Mouse (Mus musculus): ENCODE results near the gene Clcc1. TPM values are rescaled to one million over a fixed set of nuclear protein-coding genes. Genes with fewer than 3 reads are reported as not detected.

The Clcc1 gene
- total and polyA plus RNA-seq, 3 experiments: 25.9 to 43.0 TPM; not detected in 1

DNA sequence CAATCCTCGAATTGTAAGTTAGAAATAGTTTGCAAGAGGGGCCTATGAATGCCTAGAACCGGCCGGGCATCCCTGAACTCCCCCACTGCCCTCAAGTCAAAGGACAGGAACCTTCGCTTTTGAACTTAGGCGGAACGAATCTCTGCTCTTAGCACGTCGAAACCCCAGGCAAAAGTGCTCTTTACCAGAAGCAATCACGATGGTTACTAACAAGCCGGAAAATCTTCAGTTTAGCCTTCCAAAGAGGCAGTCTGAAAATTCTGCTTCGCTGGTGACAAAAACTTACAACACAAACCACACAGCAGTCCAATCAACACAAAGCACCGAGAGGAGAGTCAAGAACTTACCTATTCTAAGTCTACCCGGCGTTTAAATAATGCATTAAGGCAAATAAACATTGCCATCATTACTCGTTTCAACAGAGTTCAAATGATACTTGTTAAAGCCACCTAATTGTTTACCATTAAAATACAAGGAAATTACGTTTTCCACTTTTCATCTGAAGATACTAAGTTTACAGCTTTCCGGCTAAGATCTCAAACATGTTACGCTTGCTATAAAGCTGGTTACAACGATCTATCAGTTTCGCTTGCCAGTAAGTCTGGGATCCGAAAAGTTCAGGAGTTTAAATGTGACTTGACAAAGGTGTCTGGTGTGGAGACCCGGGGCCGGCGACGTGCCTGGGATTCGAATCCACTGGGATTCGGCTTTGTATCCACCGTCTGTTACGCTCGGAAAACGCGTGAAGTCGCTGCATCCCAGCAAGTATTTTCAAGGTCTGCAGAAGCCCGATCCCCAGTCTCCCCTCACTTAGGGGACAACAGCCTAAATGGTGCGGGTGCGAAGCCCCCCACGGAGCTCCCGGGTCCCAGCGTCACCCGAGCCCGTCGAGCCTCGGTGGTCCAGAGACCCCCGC lies 67.6 kb downstream of the Clcc1 start:
- H3K9ac ChIP-seq (ENCODE audit: control insufficient read depth, low read depth, low read length, poor library complexity, severe bottlenecking): peak overlapping the region; percentile 77
- H3K79me2 ChIP-seq (ENCODE audit: control insufficient read depth, insufficient read depth, low read length, poor library complexity): peaks cover 16% of the 10 kb centered on the region
- H3K36me3 ChIP-seq (ENCODE audit: control insufficient read depth in 1 of 2, insufficient read depth in 2 of 2, low read length in 2 of 2): peaks cover 0 to 31% of the 10 kb centered on the region in 2 experiments; a peak in 2 of 4 replicates
- TF ChIP-seq POLR2AphosphoS5 (IDR thresholded peaks at IDR 0.05; ENCODE audit: borderline replicate concordance, low read depth, low read length) (no peak), ETS1 (IDR thresholded peaks at IDR 0.05; ENCODE audit: low read depth, low read length) (no peak), NELFE (IDR thresholded peaks at IDR 0.05; ENCODE audit: low read depth, low read length) (no peak), GABPA (IDR thresholded peaks at IDR 0.05; ENCODE audit: low read depth, low read length) (no peak), ELF1 (IDR thresholded peaks at IDR 0.05; ENCODE audit: low read depth, low read length) (no peak), KAT2A (conservative IDR thresholded peaks at IDR 0.05; ENCODE audit: low read depth, low read length) (no peak), SIN3A (IDR thresholded peaks at IDR 0.05; ENCODE audit: low read length) (peak; percentile 14; the same call in 1 of the 2 replicates), SMC3 (IDR thresholded peaks at IDR 0.05; ENCODE audit: low read depth, low read length) (no peak), CHD1 (IDR thresholded peaks at IDR 0.05; ENCODE audit: low read depth, low read length) (no peak), MAX (IDR thresholded peaks at IDR 0.05; ENCODE audit: low read length) (0 out of 2 replicates have a peak, but pooled peaks have one; percentile 22)
- no peaks in the 10 kb centered on the region for H3K9me3 ChIP-seq (replicated peaks; ENCODE audit: insufficient read depth, low read length)
- H3K27me3 ChIP-seq (ENCODE audit: control insufficient read depth in 1 of 2, insufficient read depth in 2 of 2, low read length in 2 of 2): no peaks in the 10 kb centered on the region
- H3K4me1 ChIP-seq (ENCODE audit: control insufficient read depth in 1 of 2, insufficient read depth in 2 of 2, low read length in 2 of 2): peaks cover 18% of the 10 kb centered on the region in 2 experiments
- H3K27ac ChIP-seq (ENCODE audit: control insufficient read depth, low read depth, low read length): peak overlapping the region; percentile 14; the same call in 1 of the 2 replicates
- peak overlapping the region; percentile 85 to 87 for H3K4me3 ChIP-seq (ENCODE audit: control insufficient read depth in 1 of 2, insufficient read depth in 1 of 2, low read depth in 2 of 2, low read length in 2 of 2)
- peak; percentile 64 for DNase-seq (ENCODE audit: low read depth, low spot score)

DNA sequence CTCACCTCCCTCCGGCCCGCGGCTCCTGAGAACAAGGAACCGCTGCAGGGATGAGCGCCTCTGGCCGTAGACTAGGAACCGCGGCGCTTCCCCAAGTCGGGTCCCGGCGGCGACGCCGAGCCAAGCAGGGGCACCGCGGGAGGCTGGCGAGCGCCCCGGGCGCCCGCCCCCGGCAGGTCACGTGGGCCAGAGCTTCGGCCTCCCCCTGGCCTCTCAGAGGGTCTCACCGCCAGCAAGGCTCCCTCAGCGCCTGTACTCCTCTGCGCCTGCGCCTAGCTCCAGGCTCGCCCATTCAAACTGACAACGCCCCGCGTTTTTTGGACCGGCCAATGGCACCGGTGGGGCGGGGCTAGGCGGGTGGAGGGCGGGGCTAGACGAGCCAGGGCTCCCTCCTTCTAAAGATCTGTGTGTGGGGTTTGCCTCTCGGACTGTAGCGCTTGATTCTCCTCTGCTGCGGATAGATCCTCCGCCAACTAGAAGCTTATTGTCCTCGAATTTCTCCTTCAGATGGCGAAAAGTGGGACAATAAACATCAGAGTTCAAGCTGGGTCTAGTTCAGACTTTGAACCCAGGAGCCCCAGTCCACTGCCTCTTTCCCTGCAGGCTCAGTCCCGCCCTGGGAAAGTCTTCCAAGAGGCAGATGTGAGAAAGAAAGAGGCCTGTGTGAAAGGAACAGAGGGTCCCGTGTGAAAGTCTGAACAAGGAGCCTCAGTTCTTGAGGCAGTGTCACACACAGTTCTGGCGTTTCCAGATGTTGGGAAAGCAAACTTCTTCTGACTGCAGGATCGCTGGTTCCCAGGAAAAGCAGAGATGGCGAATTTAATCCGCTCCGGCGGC lies 68.5 kb downstream of the Clcc1 start, which contains the start of gene Gpsm2:
Gene Gpsm2 (minus strand): TSS at position 274 of the 837 bp plus-strand sequence.
- H3K27ac ChIP-seq (ENCODE audit: control insufficient read depth, low read depth, low read length): peak within 1 kb of the TSS; percentile 26; the same call in 1 of the 2 replicates
- H3K9ac ChIP-seq (ENCODE audit: control insufficient read depth, low read depth, low read length, poor library complexity, severe bottlenecking): peak within 1 kb of the TSS; percentile 77
- H3K79me2 ChIP-seq (ENCODE audit: control insufficient read depth, insufficient read depth, low read length, poor library complexity): peaks cover 14% of the 10 kb centered on the region
- H3K4me3 ChIP-seq (ENCODE audit: control insufficient read depth in 1 of 2, insufficient read depth in 1 of 2, low read depth in 2 of 2, low read length in 2 of 2): peak within 1 kb of the TSS; percentile 85 to 89
- H3K27me3 ChIP-seq (ENCODE audit: control insufficient read depth in 1 of 2, insufficient read depth in 2 of 2, low read length in 2 of 2): no peaks in the 10 kb centered on the region
- peaks cover 0 to 24% of the 10 kb centered on the region in 2 experiments; a peak in 2 of 4 replicates for H3K36me3 ChIP-seq (ENCODE audit: control insufficient read depth in 1 of 2, insufficient read depth in 2 of 2, low read length in 2 of 2)
- H3K9me3 ChIP-seq (replicated peaks; ENCODE audit: insufficient read depth, low read length): no peaks in the 10 kb centered on the region
- peak; percentile 98 for DNase-seq (ENCODE audit: low read depth, low spot score)
- H3K4me1 ChIP-seq (ENCODE audit: control insufficient read depth in 1 of 2, insufficient read depth in 2 of 2, low read length in 2 of 2): peaks cover 13 to 21% of the 10 kb centered on the region in 2 experiments
- TF ChIP-seq CTCF (IDR thresholded peaks at IDR 0.05 in 2 of 3, conservative IDR thresholded peaks at IDR 0.05 in 1 of 3; ENCODE audit: control insufficient read depth in 1 of 3, insufficient read depth in 1 of 3, low read depth in 2 of 3, low read length in 3 of 3, poor library complexity in 1 of 3, severe bottlenecking in 1 of 3) (no peak), POLR2A (IDR thresholded peaks at IDR 0.05; ENCODE audit: control insufficient read depth in 1 of 2, insufficient read depth in 1 of 2, low read depth in 1 of 2, low read length in 2 of 2, poor library complexity in 1 of 2) (peak in 1 of 2 experiments; percentile 73; a peak in 2 of 4 replicates), MXI1 (IDR thresholded peaks at IDR 0.05; ENCODE audit: low read depth, low read length) (no peak; the same call in 1 of the 2 replicates), CHD2 (IDR thresholded peaks at IDR 0.05; ENCODE audit: low read length) (no peak), TCF12 (IDR thresholded peaks at IDR 0.05; ENCODE audit: low read depth, low read length) (no peak), USF1 (IDR thresholded peaks at IDR 0.05; ENCODE audit: low read depth, low read length) (peak; percentile 98), MYC (IDR thresholded peaks at IDR 0.05; ENCODE audit: low read depth, low read length) (no peak), USF2 (IDR thresholded peaks at IDR 0.05; ENCODE audit: borderline replicate concordance in 1 of 2, insufficient read depth in 1 of 2, low read depth in 1 of 2, low read length in 2 of 2) (peak; percentile 54 to 86; a peak in 3 of 4 replicates), MAX (IDR thresholded peaks at IDR 0.05; ENCODE audit: low read length) (peak; percentile 94), CHD1 (IDR thresholded peaks at IDR 0.05; ENCODE audit: low read depth, low read length) (no peak), POLR2AphosphoS2 (IDR thresholded peaks at IDR 0.05; ENCODE audit: low read length) (peak; percentile 54; the same call in 1 of the 2 replicates), MAFK (IDR thresholded peaks at IDR 0.05; ENCODE audit: borderline replicate concordance, low read depth, low read length) (no peak), POLR2AphosphoS5 (IDR thresholded peaks at IDR 0.05; ENCODE audit: borderline replicate concordance, low read depth, low read length) (no peak), GATA1 (IDR thresholded peaks at IDR 0.05; ENCODE audit: low read depth, low read length) (no peak), ZKSCAN1 (IDR thresholded peaks at IDR 0.05; ENCODE audit: low read depth, low read length) (no peak; the same call in 1 of the 2 replicates), EP300 (IDR thresholded peaks at IDR 0.05; ENCODE audit: low read depth in 1 of 2, low read length in 2 of 2) (no peak), NELFE (IDR thresholded peaks at IDR 0.05; ENCODE audit: low read depth, low read length) (peak; percentile 70), UBTF (IDR thresholded peaks at IDR 0.05; ENCODE audit: borderline replicate concordance, insufficient read depth, low read depth, low read length) (no peak), RCOR1 (IDR thresholded peaks at IDR 0.05; ENCODE audit: low read depth, low read length) (0 out of 2 replicates have a peak, but pooled peaks have one; percentile 4), ZC3H11A (IDR thresholded peaks at IDR 0.05; ENCODE audit: low read depth, low read length) (no peak)

All from MEL (cell line).